Mouse (Mus musculus): ENCODE data around the gene Ptafr. TPM values are rescaled to one million over a fixed set of nuclear protein-coding genes. Genes with fewer than 3 reads are reported as not detected.

Gene Ptafr
- polyA plus RNA-seq, 1 experiment from 2014 or later, result 0.31 TPM

- no peak overlapping the region for H3K27ac ChIP-seq (ENCODE audit: low read depth, low read length)
- no peak overlapping the region for H3K4me2 ChIP-seq
- 91% methylated on average over 8 of the region's 8 CpGs for WGBS
- DNase-seq (ENCODE audit: low spot score, missing footprints) (no peak), ATAC-seq (ENCODE audit: low FRiP score) (no peak)
- peaks cover 6% of the 10 kb centered on the region; the same call in 1 of the 2 replicates for H3K36me3 ChIP-seq (ENCODE audit: control insufficient read depth, insufficient read depth, low read length)
- H3K4me1 ChIP-seq (ENCODE audit: control insufficient read depth, insufficient read depth, low read length), result peaks cover 8% of the 10 kb centered on the region; the same call in 1 of the 2 replicates
- no peaks in the 10 kb centered on the region for H3K9me3 ChIP-seq (ENCODE audit: control insufficient read depth, low read length)
- H3K27me3 ChIP-seq (ENCODE audit: control insufficient read depth, insufficient read depth, low read length), result no peaks in the 10 kb centered on the region
- H3K9ac ChIP-seq (ENCODE audit: low read length), result no peak overlapping the region
- no peak overlapping the region for H3K4me3 ChIP-seq (ENCODE audit: low read depth, low read length)
Measured at GRCm38 (mm10) chr4:132527917-132528522, 35.8 kb upstream of the Ptafr start.

- DNase-seq (ENCODE audit: low spot score, missing footprints) (no peak), ATAC-seq (ENCODE audit: low FRiP score) (no peak)
- 90% methylated on average over 4 of the region's 4 CpGs for WGBS
- Histone ChIP-seq H3K4me1 (ENCODE audit: control insufficient read depth, insufficient read depth, low read length) (peaks cover 11% of the 10 kb centered on the region; the same call in 1 of the 2 replicates), H3K4me2 (no peak overlapping the region), H3K9me3 (ENCODE audit: control insufficient read depth, low read length) (no peaks in the 10 kb centered on the region), H3K36me3 (ENCODE audit: control insufficient read depth, insufficient read depth, low read length) (peaks cover 6% of the 10 kb centered on the region; the same call in 1 of the 2 replicates), H3K27me3 (ENCODE audit: control insufficient read depth, insufficient read depth, low read length) (no peaks in the 10 kb centered on the region), H3K27ac (ENCODE audit: low read depth, low read length) (no peak overlapping the region), H3K9ac (ENCODE audit: low read length) (no peak overlapping the region), H3K4me3 (ENCODE audit: low read depth, low read length) (no peak overlapping the region)
Measured at GRCm38 (mm10) chr4:132529344-132529743, 34.5 kb upstream of the Ptafr start.

- H3K9ac ChIP-seq (ENCODE audit: low read length), result no peak overlapping the region
- H3K27ac ChIP-seq (ENCODE audit: low read depth, low read length), result no peak overlapping the region
- WGBS, result 94% methylated on average over 20 of the region's 20 CpGs
- peaks cover 9% of the 10 kb centered on the region; the same call in 1 of the 2 replicates for H3K4me1 ChIP-seq (ENCODE audit: control insufficient read depth, insufficient read depth, low read length)
- H3K27me3 ChIP-seq (ENCODE audit: control insufficient read depth, insufficient read depth, low read length), result no peaks in the 10 kb centered on the region
- no peaks in the 10 kb centered on the region for H3K9me3 ChIP-seq (ENCODE audit: control insufficient read depth, low read length)
- ATAC-seq (ENCODE audit: low FRiP score), result no peak
- DNase-seq (ENCODE audit: low spot score, missing footprints), result no peak
- peaks cover 6% of the 10 kb centered on the region; the same call in 1 of the 2 replicates for H3K36me3 ChIP-seq (ENCODE audit: control insufficient read depth, insufficient read depth, low read length)
- no peak overlapping the region for H3K4me3 ChIP-seq (ENCODE audit: low read depth, low read length)
- no peak overlapping the region for H3K4me2 ChIP-seq
Measured at GRCm38 (mm10) chr4:132530033-132530804, 33.6 kb upstream of the Ptafr start.

- no peak for DNase-seq (ENCODE audit: low spot score, missing footprints)
- no peak for ATAC-seq (ENCODE audit: low FRiP score)
- H3K27me3 ChIP-seq (ENCODE audit: control insufficient read depth, insufficient read depth, low read length), result no peaks in the 10 kb centered on the region
- no peaks in the 10 kb centered on the region for H3K9me3 ChIP-seq (ENCODE audit: control insufficient read depth, low read length)
- H3K4me3 ChIP-seq (ENCODE audit: low read depth, low read length), result peak overlapping the region; percentile 57
- peaks cover 6% of the 10 kb centered on the region; the same call in 1 of the 2 replicates for H3K36me3 ChIP-seq (ENCODE audit: control insufficient read depth, insufficient read depth, low read length)
- H3K4me1 ChIP-seq (ENCODE audit: control insufficient read depth, insufficient read depth, low read length), result peaks cover 24% of the 10 kb centered on the region
- H3K9ac ChIP-seq (ENCODE audit: low read length), result peak overlapping the region; percentile 80
- peak overlapping the region; percentile 82 for H3K4me2 ChIP-seq
- whole genome bisulfite sequencing, result 47% methylated on average over 5 of the region's 5 CpGs
- H3K27ac ChIP-seq (ENCODE audit: low read depth, low read length), result no peak overlapping the region
Measured at GRCm38 (mm10) chr4:132532496-132532895, 31.4 kb upstream of the Ptafr start.

GRCm38 (mm10) chr4:132532981-132533916, 30.6 kb upstream of the Ptafr start, which contains the start of gene Atpif1:
Gene Atpif1 (minus strand): TSS chr4:132533659.
- peak within 1 kb of the TSS; percentile 57 for H3K4me3 ChIP-seq (ENCODE audit: low read depth, low read length)
- under 1% methylated on average over 63 of the region's 63 CpGs for WGBS
- DNase-seq (ENCODE audit: low spot score, missing footprints) (peak; percentile 97), ATAC-seq (ENCODE audit: low FRiP score) (peak; percentile 84)
- H3K9ac ChIP-seq (ENCODE audit: low read length), result peak within 1 kb of the TSS; percentile 80
- H3K27ac ChIP-seq (ENCODE audit: low read depth, low read length), result peak within 1 kb of the TSS; percentile 71
- no peaks in the 10 kb centered on the region for H3K9me3 ChIP-seq (ENCODE audit: control insufficient read depth, low read length)
- H3K4me2 ChIP-seq, result peak within 1 kb of the TSS; percentile 82
- peaks cover 6% of the 10 kb centered on the region; the same call in 1 of the 2 replicates for H3K36me3 ChIP-seq (ENCODE audit: control insufficient read depth, insufficient read depth, low read length)
- peaks cover 24% of the 10 kb centered on the region for H3K4me1 ChIP-seq (ENCODE audit: control insufficient read depth, insufficient read depth, low read length)
- H3K27me3 ChIP-seq (ENCODE audit: control insufficient read depth, insufficient read depth, low read length), result no peaks in the 10 kb centered on the region

DNA sequence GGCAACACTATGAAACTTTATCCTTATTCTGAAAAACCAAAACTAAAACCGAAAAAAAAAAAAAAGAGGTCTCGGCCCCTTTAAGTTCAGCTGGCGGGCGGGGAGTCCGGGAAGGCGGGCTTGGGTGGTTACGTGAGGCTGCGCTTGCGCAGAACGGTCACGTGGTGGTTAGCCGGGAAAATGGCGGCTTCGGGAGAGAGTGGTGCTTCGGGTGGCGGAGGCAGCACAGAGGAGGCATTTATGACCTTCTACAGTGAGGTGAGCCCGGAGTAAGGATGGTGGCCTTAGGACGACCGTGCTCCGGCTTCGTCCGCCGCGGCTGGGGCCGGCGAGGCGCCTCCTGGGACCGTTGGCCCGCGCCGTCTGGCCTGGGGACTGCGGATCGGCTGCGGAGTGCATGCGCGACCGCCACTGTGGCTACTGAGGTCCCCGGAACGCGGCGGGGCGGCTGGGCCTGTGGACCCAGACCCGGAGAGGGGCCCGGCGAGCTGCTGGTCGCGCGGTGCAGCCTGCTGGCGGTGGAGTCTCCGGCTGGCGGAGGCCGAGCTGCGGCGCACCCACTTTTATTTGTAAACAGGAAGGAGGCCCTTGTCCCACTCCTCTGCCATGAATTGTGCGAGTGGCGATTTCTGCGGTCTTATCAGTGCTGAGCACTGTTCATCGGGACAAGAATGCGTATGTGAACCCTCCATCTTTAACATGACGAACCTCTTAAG, 28.3 kb upstream of the Ptafr start, which contains the start of gene Dnajc8:
Dnajc8 (plus strand) TSS at position 145 of the 716 bp plus-strand sequence.
- peak within 1 kb of the TSS; percentile 69 for H3K27ac ChIP-seq (ENCODE audit: low read depth, low read length)
- H3K4me3 ChIP-seq (ENCODE audit: low read depth, low read length), result peak within 1 kb of the TSS; percentile 99
- under 1% methylated on average over 59 of the region's 60 CpGs for WGBS
- peaks cover 24% of the 10 kb centered on the region for H3K4me1 ChIP-seq (ENCODE audit: control insufficient read depth, insufficient read depth, low read length)
- no peaks in the 10 kb centered on the region for H3K9me3 ChIP-seq (ENCODE audit: control insufficient read depth, low read length)
- DNase-seq (ENCODE audit: low spot score, missing footprints) (peak; percentile 99), ATAC-seq (ENCODE audit: low FRiP score) (peak; percentile 86)
- H3K27me3 ChIP-seq (ENCODE audit: control insufficient read depth, insufficient read depth, low read length), result no peaks in the 10 kb centered on the region
- peak within 1 kb of the TSS; percentile 85 for H3K4me2 ChIP-seq
- H3K9ac ChIP-seq (ENCODE audit: low read length), result peak within 1 kb of the TSS; percentile 94
- peaks cover 1% of the 10 kb centered on the region; the same call in 1 of the 2 replicates for H3K36me3 ChIP-seq (ENCODE audit: control insufficient read depth, insufficient read depth, low read length)

- H3K9me3 ChIP-seq (ENCODE audit: control insufficient read depth, low read length), result no peaks in the 10 kb centered on the region
- H3K4me2 ChIP-seq, result no peak overlapping the region
- H3K4me1 ChIP-seq (ENCODE audit: control insufficient read depth, insufficient read depth, low read length), result peaks cover 14% of the 10 kb centered on the region
- H3K27ac ChIP-seq (ENCODE audit: low read depth, low read length), result no peak overlapping the region
- no peak for DNase-seq (ENCODE audit: low spot score, missing footprints)
- peaks cover 5% of the 10 kb centered on the region; the same call in 1 of the 2 replicates for H3K36me3 ChIP-seq (ENCODE audit: control insufficient read depth, insufficient read depth, low read length)
- ATAC-seq (ENCODE audit: low FRiP score), result no peak
- H3K27me3 ChIP-seq (ENCODE audit: control insufficient read depth, insufficient read depth, low read length), result no peaks in the 10 kb centered on the region
- WGBS, result 93% methylated on average over 5 of the region's 5 CpGs
- no peak overlapping the region for H3K9ac ChIP-seq (ENCODE audit: low read length)
- H3K4me3 ChIP-seq (ENCODE audit: low read depth, low read length), result no peak overlapping the region
Measured at GRCm38 (mm10) chr4:132539481-132539880, 24.4 kb upstream of the Ptafr start.

DNA sequence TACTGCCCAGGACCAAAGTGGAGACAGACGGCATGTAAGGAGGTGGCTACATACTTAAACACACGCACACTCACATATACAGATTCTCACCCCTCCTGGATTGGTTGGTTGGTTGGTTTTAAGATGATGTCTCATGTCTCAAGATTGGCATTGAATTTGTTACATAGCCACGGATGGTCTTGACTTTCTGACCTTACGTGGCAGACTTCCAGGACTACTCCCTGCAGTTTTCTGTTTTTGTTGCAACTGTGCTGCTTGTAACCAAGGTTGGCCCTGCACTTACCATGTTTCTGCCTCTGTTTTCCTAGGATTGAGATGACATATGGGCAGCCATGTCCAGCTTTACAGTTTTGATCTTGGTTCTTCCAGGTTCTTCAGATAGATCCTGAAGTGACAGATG, 22.5 kb upstream of the Ptafr start:
- 95% methylated on average over 4 of the region's 4 CpGs for WGBS
- Histone ChIP-seq H3K27me3 (ENCODE audit: control insufficient read depth, insufficient read depth, low read length) (no peaks in the 10 kb centered on the region), H3K4me2 (no peak overlapping the region), H3K4me1 (ENCODE audit: control insufficient read depth, insufficient read depth, low read length) (peaks cover 10% of the 10 kb centered on the region), H3K9me3 (ENCODE audit: control insufficient read depth, low read length) (no peaks in the 10 kb centered on the region), H3K27ac (ENCODE audit: low read depth, low read length) (no peak overlapping the region), H3K4me3 (ENCODE audit: low read depth, low read length) (no peak overlapping the region), H3K9ac (ENCODE audit: low read length) (no peak overlapping the region), H3K36me3 (ENCODE audit: control insufficient read depth, insufficient read depth, low read length) (peaks cover 5% of the 10 kb centered on the region; the same call in 1 of the 2 replicates)
- ATAC-seq (ENCODE audit: low FRiP score), result no peak
- DNase-seq (ENCODE audit: low spot score, missing footprints), result no peak

All from midbrain, embryonic 11.5 days (tissue).